Mouse (Mus musculus) bone marrow macrophage, adult 2 months (primary cell): ENCODE data around the gene Cadm2. TPM values are rescaled to one million over a fixed set of nuclear protein-coding genes. Genes with fewer than 3 reads are reported as not detected.

Experiments
- H3K27ac ChIP-seq: 2 replicates; pipeline ENCODE4 v1.5.1; 2012; ENCODE audit warnings: low read depth, low read length; ENCODE audit not compliant: insufficient read depth
- H3K4me1 ChIP-seq: 2 replicates; pipeline ENCODE4 v1.6.1; 2012; ENCODE audit warnings: low read length; ENCODE audit not compliant: control insufficient read depth, insufficient read depth
- H3K4me3 ChIP-seq: 2 replicates; pipeline ENCODE4 v1.5.1; 2012; ENCODE audit warnings: mild to moderate bottlenecking, low read length, moderate library complexity; ENCODE audit not compliant: insufficient read depth
- CTCF ChIP-seq: IDR thresholded peaks from 2 replicates; pipeline ENCODE4 v1.5.1; 2012; ENCODE audit warnings: low read depth, mild to moderate bottlenecking, low read length, moderate library complexity
- POLR2A ChIP-seq: IDR thresholded peaks from 2 replicates; pipeline ENCODE4 v1.6.1; 2012; ENCODE audit warnings: mild to moderate bottlenecking, low read depth, low read length, borderline replicate concordance
- polyA plus RNA-seq: library from polyadenylated mRNA; stranded (reverse); fragments of >200 nt; gene quantifications from 2 replicates; pipeline ENCODE4 v1.2.4, GENCODE M21; 2012; ENCODE audit not compliant: missing spikeins, insufficient read depth, insufficient read length

Cadm2 gene
- polyA plus RNA-seq, 1 experiment = not detected

GRCm38 (mm10) chr16:67192395-67192794, 428.3 kb downstream of the Cadm2 start:
- Histone ChIP-seq H3K4me3 (no peak overlapping the region), H3K27ac (no peak overlapping the region), H3K4me1 (no peaks in the 10 kb centered on the region)
- TF ChIP-seq POLR2A (no peak), CTCF (no peak)

- Histone ChIP-seq H3K4me3 (no peak overlapping the region), H3K4me1 (no peaks in the 10 kb centered on the region), H3K27ac (no peak overlapping the region)
- TF ChIP-seq POLR2A (no peak), CTCF (no peak)
Observed at GRCm38 (mm10) chr16:67186322-67186721, 434.4 kb downstream of the Cadm2 start.

- no peaks in the 10 kb centered on the region for H3K4me1 ChIP-seq
- TF ChIP-seq POLR2A (no peak), CTCF (no peak)
- no peak overlapping the region for H3K4me3 ChIP-seq
- no peak overlapping the region for H3K27ac ChIP-seq
Observed at GRCm38 (mm10) chr16:67182958-67183357, 437.8 kb downstream of the Cadm2 start.

- no peaks in the 10 kb centered on the region for H3K4me1 ChIP-seq
- TF ChIP-seq CTCF (no peak), POLR2A (no peak)
- no peak overlapping the region for H3K27ac ChIP-seq
- no peak overlapping the region for H3K4me3 ChIP-seq
Observed at GRCm38 (mm10) chr16:67175386-67175785, 445.3 kb downstream of the Cadm2 start.

GRCm38 (mm10) chr16:67162211-67162790, 458.4 kb downstream of the Cadm2 start:
- H3K4me1 ChIP-seq = no peaks in the 10 kb centered on the region
- no peak overlapping the region for H3K27ac ChIP-seq
- no peak for TF ChIP-seq POLR2A
- TF ChIP-seq CTCF = no peak
- no peak overlapping the region for H3K4me3 ChIP-seq

- Histone ChIP-seq H3K4me3 (no peak overlapping the region), H3K27ac (no peak overlapping the region), H3K4me1 (no peaks in the 10 kb centered on the region)
- no peak for TF ChIP-seq CTCF
- TF ChIP-seq POLR2A = no peak
Observed at GRCm38 (mm10) chr16:67124811-67125210, 495.9 kb downstream of the Cadm2 start.

- Histone ChIP-seq H3K27ac (no peak overlapping the region), H3K4me1 (no peaks in the 10 kb centered on the region), H3K4me3 (no peak overlapping the region)
- TF ChIP-seq POLR2A (no peak), CTCF (no peak)
Observed at GRCm38 (mm10) chr16:67122532-67122931, 498.2 kb downstream of the Cadm2 start.

GRCm38 (mm10) chr16:67121781-67122180, 498.9 kb downstream of the Cadm2 start:
- H3K27ac ChIP-seq = no peak overlapping the region
- H3K4me1 ChIP-seq = no peaks in the 10 kb centered on the region
- TF ChIP-seq CTCF (no peak), POLR2A (no peak)
- H3K4me3 ChIP-seq = no peak overlapping the region

GRCm38 (mm10) chr16:67106478-67107061, 514.1 kb downstream of the Cadm2 start:
- Histone ChIP-seq H3K4me1 (no peaks in the 10 kb centered on the region), H3K4me3 (no peak overlapping the region), H3K27ac (no peak overlapping the region)
- TF ChIP-seq POLR2A = no peak

- Histone ChIP-seq H3K4me1 (no peaks in the 10 kb centered on the region), H3K27ac (no peak overlapping the region), H3K4me3 (no peak overlapping the region)
- TF ChIP-seq POLR2A (no peak), CTCF (no peak)
Observed at GRCm38 (mm10) chr16:67096706-67097105, 524.0 kb downstream of the Cadm2 start.

- Histone ChIP-seq H3K4me3 (no peak overlapping the region), H3K27ac (no peak overlapping the region), H3K4me1 (no peaks in the 10 kb centered on the region)
- no peak for TF ChIP-seq CTCF
- no peak for TF ChIP-seq POLR2A
Observed at GRCm38 (mm10) chr16:67095916-67096315, 524.8 kb downstream of the Cadm2 start.
